Mouse (Mus musculus) gastrocnemius, postnatal 10 days (tissue): Measurements from ENCODE around the gene Mgll. TPM values are rescaled to one million over a fixed set of nuclear protein-coding genes. Genes with fewer than 3 reads are reported as not detected.
A peak's percentile ranks its signal among the peaks of the same experiment; 100 is the strongest.

Experiments
- DNase-seq: peaks from one replicate; pipeline ENCODE4 v3.0.0; 2021; ENCODE audit warnings: mixed read lengths
- total RNA-seq, 2 experiments: library from RNA; stranded (reverse); gene quantifications; 2 replicates each; pipeline ENCODE4 v1.2.3; 2021

The Mgll gene
- total RNA-seq, 2 experiments from 2014 or later = 66.8 to 73.4 TPM

- DNase-seq = no peak
Measured at GRCm38 (mm10) chr6:88770981-88771380, 46.8 kb downstream of the Mgll start.

GRCm38 (mm10) chr6:88772041-88772440 lies 47.8 kb downstream of the Mgll start:
- DNase-seq = no peak

DNA sequence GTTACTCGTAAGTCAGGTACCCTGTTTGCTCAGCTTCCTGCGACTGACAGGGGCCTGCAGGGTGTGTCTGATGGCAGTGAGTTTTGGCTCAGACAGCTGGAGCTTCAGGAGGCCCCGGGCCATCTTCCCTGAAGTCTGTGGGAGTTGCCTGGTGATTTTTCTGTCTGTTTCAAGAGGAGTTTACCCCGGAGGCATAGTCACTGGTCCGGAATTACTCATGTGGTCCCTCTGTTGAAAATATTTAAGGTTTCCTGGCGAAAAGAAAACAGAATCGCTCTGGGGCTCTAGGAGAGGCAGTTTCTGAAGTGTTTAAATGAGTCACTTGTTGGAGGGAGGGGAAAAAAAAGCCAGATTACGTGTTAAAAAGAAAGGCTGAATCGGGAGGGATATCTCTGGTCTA lies 49.8 kb downstream of the Mgll start:
- no peak for DNase-seq

DNA sequence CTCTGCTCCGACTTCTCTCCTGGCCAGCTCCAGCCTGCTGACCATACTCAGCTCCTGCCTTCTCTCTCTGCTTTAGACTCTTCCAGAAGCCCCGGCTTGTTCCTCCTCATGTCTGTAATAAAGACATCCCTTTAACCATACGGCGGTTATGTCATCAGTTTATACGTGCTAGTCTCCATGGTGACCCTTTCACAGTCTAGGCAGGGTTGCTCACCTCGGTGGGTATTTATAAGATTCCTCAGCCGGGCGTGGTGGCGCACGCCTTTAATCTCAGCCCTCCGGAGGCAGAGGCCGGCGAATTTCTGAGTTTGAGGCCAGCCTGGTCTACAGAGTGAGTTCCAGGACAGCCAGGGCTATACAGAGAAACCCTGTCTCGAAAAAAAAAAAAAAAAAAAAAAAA lies 51.1 kb downstream of the Mgll start:
- no peak for DNase-seq

DNA sequence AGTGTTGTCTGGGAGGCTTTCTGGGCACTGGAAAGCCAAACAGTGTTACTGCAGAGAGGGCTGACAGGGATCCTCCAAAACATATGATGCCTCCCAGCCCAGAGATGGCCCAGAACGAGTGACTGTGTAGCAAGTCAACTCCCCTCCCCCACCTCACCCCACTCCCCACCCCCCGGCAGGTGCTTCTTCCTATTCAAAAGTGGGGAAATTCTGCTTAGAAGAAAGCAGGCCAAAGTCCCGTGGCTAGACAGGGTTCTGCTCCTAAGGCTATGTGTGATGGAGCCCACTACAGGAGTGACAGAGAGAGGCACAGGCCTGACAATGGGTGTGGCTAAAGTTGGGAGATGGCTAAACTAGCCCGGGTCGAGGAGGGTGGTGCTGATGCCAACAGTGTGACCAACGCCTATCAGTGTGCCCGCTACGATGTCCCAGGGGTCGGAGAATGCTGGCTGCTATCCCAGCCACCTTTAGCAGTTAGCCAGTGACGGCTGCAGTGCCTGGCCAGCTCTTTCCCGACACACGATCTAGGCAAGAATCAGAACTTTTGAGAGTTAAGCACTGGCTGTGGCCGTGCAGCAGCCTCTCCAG lies 52.2 kb downstream of the Mgll start:
- no peak for DNase-seq

DNA sequence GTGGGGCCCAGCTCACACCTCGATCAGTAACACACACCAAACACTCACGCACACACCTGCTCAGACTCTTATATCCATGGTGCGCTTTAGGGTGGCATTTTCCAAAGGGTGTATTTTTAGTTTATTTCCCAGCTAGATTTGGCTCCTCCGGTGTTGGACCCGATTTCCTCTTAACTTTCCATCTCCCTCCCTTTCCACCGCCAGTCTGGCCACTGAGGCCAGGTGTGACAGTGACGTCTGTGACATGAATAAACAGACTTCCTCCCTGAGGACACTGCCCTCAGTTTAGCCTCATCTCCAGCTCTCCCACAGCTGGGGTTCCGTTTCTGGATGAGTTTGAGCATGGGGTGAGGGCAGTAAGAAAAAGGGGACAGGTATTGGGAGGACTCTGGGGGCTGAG lies 52.8 kb downstream of the Mgll start:
- DNase-seq = no peak

DNA sequence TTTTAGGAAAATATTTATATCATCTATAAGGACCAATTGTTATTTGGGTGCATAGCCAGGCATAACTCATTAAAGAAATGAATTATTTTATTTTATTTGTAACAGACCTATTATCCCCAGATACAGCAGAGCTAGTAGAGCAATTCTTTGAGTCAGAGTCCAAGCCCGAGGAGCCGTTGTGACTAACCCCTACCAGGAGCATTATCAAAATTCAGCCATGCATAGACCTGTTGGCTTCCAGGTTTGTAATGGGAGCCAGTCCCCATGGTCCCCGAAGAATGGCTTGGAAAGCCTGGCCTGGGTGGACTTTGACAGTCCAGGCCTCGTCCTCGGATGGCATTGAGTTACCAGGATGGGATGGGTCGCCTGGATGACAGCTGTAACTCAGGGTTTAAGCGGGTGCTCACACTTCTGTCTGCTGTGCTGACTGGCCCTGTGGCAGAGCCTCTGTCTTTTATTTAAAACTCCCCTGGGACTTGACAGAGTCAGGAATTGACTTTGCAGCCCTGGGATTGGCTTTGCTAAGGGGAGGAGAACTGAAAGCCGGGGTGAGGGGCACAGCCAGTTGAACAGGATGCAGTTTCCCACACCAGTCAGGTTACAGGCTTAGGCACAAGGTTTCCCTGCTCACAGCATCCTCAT lies 54.0 kb downstream of the Mgll start:
- DNase-seq = no peak

- DNase-seq = no peak
Measured at GRCm38 (mm10) chr6:88779755-88780154, 55.5 kb downstream of the Mgll start.

GRCm38 (mm10) chr6:88781919-88782318 lies 57.7 kb downstream of the Mgll start:
- no peak for DNase-seq

- DNase-seq = no peak
Measured at GRCm38 (mm10) chr6:88782981-88783397, 58.8 kb downstream of the Mgll start.

GRCm38 (mm10) chr6:88784691-88785173 lies 60.5 kb downstream of the Mgll start:
- DNase-seq = peak; percentile 42

DNA sequence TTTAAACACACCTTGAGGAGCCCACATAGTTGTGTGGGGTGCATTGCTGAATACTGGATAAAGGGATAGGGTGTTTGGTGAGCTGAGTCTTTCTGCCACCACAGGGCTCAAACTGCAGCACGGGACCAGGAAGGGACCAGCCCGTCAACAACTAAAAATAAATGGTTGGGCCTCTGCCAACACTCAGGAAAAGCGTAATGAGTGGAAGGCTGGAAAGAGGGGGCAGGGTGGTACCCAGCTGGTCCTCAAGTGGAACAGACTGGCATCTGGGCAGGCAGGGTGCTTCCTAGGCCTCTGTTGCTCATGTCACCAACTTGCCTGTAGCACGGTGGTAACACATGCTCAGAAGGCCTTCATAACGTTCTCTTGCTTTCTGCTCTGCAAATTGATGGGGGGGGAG lies 61.1 kb downstream of the Mgll start:
- no peak for DNase-seq

DNA sequence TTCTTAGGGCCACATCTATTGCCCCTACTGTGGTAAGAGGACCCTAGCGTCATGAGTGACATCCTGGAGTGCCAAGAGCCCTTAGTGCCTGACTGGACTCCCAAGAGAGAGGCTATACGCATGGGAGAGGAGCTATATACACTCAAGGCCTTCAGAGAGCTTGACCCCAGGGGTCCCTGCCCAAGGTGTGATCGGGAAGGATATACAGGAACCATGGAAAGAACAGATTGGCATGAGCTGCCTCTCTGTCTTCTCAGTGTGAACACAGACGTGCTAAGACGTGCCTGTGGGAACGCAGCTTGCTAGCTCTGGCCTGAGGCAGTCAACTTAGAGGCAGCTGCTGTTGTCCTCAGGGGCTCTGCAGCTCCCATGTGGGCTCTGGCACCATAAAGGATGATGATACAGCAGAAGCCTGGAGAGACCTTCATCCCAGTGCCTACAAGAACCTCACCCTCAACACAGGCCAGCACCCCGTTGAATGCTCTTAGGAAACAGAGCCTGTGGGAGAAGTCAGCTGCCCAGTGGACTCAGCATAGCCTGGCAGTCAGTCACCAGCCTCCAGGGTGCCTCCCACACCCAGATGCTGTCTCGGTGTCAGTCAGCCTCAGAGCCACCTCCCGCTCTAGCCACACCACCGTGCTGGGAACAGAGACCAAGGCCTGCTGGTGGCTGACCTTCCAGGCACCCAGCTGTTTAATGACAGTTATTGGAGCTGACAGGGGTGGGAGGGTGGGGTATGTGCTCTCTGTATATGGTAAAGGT lies 61.8 kb downstream of the Mgll start:
- DNase-seq = no peak

- DNase-seq = peak; percentile 71
Measured at GRCm38 (mm10) chr6:88786732-88787445, 62.7 kb downstream of the Mgll start.

- no peak for DNase-seq
Measured at GRCm38 (mm10) chr6:88787496-88787895, 63.3 kb downstream of the Mgll start.

DNA sequence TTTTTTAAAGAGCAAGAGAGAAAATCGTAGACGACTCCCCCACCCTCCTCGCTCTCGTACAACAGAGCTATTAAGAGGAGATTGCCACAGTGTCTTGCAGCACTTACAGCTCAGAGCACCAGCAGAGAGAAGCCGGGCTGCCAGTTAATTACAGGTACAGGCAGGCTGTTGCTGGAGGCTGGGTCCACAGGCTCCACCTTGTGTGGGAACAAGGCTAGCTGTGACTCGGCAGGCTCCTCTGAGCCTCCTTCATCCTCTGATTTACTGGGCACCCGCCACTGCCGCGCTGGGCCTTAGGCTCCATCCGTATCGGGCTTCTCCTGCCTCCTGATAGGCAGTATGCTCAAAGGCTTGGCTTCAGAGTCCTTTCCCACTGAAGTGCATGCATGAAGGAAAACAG lies 64.0 kb downstream of the Mgll start:
- no peak for DNase-seq

DNA sequence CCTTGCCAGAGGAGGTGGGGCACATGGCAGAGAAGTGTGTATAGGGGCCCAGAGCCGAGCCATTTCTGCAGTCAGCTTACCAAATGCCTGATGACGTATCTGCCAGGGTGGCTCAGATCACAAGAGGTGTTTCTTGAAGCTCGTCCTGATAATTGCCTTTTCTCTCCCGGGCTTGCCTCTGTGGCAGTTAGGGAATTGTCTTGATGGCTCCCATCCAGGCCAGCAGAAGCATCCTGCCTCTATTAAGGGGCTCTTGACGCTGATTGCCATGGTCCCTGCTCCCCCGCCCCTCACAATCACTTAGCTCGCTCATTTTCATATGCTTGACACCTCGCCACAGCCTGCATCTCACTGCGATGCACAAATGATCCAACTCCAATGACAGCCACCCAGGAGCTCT lies 67.1 kb downstream of the Mgll start:
- DNase-seq = no peak

DNA sequence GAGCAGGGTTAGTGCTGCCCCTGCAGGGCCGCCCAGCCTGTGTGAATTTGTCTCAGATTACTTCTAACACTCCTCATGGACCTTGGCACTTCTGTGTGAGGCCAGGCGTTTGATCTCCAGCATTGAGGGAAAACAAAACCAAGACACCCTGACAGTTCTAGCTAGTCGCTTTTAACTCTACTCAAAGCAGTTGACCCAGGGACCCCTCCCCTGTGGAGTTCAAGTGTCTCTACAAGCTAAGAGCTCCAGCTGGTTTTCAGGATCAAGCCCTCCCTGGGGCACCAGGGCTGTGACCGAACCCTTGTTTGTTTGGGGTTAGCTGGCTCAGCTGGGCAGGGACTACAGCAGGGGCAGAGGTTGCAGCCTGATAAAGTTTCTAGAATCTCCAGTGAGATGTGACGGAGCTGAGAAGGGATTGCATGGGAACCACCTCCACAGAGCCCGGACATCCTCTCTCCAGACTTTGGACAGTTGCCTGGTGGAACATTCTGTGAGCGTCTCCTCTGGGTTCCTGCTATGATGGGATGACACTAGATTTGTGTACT lies 68.0 kb downstream of the Mgll start:
- no peak for DNase-seq

- DNase-seq = no peak
Measured at GRCm38 (mm10) chr6:88793243-88793642, 69.0 kb downstream of the Mgll start.

GRCm38 (mm10) chr6:88793872-88794271 lies 69.7 kb downstream of the Mgll start:
- no peak for DNase-seq

DNA sequence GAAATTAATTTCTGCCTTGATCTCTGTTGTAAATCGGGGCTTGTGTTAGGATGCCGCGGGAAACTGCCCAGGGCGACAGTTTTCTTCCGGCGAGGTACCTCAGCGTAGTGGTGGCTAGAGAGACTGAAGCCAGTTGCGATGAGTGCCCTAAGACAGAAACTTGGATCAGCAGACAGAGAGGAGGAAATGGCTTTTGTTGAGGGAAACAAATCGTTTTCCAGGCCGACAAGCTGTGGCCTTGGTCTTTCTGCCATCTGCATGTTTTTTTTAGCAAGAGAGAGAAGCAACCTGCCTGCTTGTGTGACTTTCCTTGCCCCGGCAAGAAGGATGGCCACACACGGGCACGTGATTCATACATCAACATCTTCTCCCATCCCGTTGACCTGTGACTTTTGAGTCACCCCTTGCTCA lies 70.4 kb downstream of the Mgll start:
- no peak for DNase-seq

GRCm38 (mm10) chr6:88800191-88800590 lies 76.0 kb downstream of the Mgll start:
- no peak for DNase-seq

GRCm38 (mm10) chr6:88800735-88801134 lies 76.5 kb downstream of the Mgll start:
- no peak for DNase-seq
